14 mouse cellular contexts compared by ENCODE assay signal in the genomic region with DNA sequence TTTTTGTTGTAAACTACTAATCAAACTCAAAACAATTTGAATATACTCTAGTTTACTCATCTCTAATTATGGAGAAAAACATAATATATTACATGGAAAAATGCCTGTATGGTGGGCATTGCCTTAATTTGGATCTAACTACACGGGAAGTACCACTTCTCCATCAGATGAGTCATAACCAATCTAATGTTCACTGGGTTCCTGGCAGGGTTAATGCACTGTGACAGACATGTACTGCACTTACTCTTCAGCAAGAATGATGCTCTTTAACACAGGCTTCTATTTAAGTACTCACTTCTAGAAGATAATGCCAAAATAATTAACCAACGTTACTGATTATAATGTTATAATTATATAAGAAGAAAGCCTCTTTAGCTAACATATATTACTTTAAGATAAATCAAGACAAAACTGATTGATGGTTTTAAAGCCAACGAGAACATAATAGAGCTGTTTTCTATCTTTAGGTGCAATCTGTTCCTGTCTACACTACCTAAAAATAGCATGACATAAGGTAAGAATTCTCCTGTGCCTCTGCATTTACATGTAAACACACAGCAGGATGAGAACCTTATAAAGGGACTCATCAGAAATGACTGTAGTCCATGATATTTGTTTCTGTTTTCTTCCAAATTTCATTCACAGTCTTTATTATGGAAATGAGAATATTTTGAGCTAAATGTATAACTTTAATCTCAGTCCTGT.
A peak's percentile ranks its signal among the peaks of the same experiment; 100 is the strongest.
DNase-seq lines count a peak whose midpoint lies in the region; ATAC-seq lines count a peak whose summit lies in the region.
"Had no signal": no experiment of that assay in that cellular context is flagged by ENCODE, and none has a peak within 500 bp of the region (broad histone marks: within the 10 kb centered on the region; RNA-seq: fewer than 3 reads in every experiment).

No protein-coding gene starts in this region.

- ATAC-seq in cerebellum, adult (ENCODE audit: insufficient number of reproducible peaks, low FRiP score, low TSS enrichment): peak; percentile 84
- ATAC-seq: CD4-positive, CD25-positive, alpha-beta regulatory T cell, adult 4 months; forebrain, embryonic 13.5 days; forebrain, embryonic 15.5 days; forebrain, postnatal 0 days had no signal

- no peak for DNase-seq in cerebellum, adult 8-10 months
- DNase-seq in cerebellum, postnatal 10 days: peak; percentile 11 to 15
- no peak for DNase-seq in cerebellum, postnatal 4 days (ENCODE audit: low spot score in 2 of 2)
- DNase-seq in brain, adult 2 months (ENCODE audit: low read depth, low spot score): peak; percentile 63
- DNase-seq in B cell, adult 2 months: no peak
- DNase-seq: adrenal gland, adult 2 months; adrenal gland, postnatal 10 days; adrenal gland, postnatal 25 days; cerebellum, adult 11 months; forebrain, postnatal 0 days had no signal

Comparison
In these comparisons a context has a peak if more than half of its experiments do, and no peak if none do; other contexts are left out.
1. DNase-seq: peak in cerebellum, postnatal 10 days (2 of 2) and brain, adult 2 months (single experiment); none in cerebellum, adult 8-10 months (single experiment), cerebellum, postnatal 4 days (0 of 2) and B cell, adult 2 months (0 of 2).